Mouse (Mus musculus): Measurements from ENCODE around the gene Sephs2. TPM values are rescaled to one million over a fixed set of nuclear protein-coding genes. Genes with fewer than 3 reads are reported as not detected.
"Not testable (repeated sequence)": the region's sequence is repeated elsewhere in the genome, so short reads cannot be mapped to it uniquely, and the experiment has no call there.

The Sephs2 gene
- total RNA-seq, 1 experiment from 2014 or later, result 193 TPM

- no peak for ATAC-seq (ENCODE audit: extremely low read depth, insufficient number of reproducible peaks, low FRiP score, poor library complexity, severe bottlenecking)
Measured at GRCm38 (mm10) chr7:127273118-127273923, 534 bp downstream of the Sephs2 start.

DNA sequence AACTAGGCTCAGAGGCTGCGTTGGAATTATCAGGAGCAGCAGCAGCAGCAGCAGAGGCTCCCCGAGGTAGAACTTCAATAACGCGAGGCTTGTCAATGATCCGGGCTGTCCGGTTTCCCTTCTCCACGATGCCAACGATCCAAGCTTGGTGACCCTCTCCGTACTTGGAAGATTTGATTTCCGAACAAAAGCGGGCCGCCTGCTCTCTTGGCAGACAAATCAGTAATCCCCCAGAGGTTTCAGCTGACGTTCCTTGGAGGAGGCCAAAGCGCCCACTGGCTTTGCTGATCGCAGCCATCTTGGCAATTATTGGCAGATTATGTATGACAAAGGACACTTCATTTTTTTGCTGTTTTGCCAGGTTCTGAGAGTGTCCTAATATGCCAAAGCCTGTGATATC lies 1.3 kb downstream of the Sephs2 start:
- ATAC-seq (ENCODE audit: extremely low read depth, insufficient number of reproducible peaks, low FRiP score, poor library complexity, severe bottlenecking), result no peak

GRCm38 (mm10) chr7:127271093-127271492 lies 2.8 kb downstream of the Sephs2 start:
- no peak for ATAC-seq (ENCODE audit: extremely low read depth, insufficient number of reproducible peaks, low FRiP score, poor library complexity, severe bottlenecking)

GRCm38 (mm10) chr7:127270666-127271065 lies 3.2 kb downstream of the Sephs2 start:
- ATAC-seq (ENCODE audit: extremely low read depth, insufficient number of reproducible peaks, low FRiP score, poor library complexity, severe bottlenecking), result no peak

DNA sequence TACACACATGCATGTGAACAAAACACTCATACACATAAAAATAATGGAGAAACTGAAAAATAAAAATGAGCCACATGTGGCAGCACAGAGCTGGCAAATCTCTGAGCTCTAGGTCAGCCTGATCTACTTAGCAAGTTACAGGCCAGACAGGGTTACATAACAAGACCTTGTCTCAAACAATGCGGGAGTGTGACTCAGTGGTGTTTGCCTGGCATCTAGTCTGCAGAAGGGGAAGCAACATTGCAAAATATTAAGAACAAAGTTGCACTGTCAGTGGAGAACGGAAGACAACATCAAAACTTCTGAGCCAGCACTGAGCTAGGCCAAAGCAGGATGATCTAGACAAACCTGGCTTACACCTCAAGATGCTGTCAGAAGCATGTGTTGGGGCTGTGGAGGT lies 3.6 kb downstream of the Sephs2 start:
- peak; percentile 70 for ATAC-seq (ENCODE audit: extremely low read depth, insufficient number of reproducible peaks, low FRiP score, poor library complexity, severe bottlenecking)

GRCm38 (mm10) chr7:127263526-127263925 lies 10.3 kb downstream of the Sephs2 start:
- no peak for ATAC-seq (ENCODE audit: extremely low read depth, insufficient number of reproducible peaks, low FRiP score, poor library complexity, severe bottlenecking)

DNA sequence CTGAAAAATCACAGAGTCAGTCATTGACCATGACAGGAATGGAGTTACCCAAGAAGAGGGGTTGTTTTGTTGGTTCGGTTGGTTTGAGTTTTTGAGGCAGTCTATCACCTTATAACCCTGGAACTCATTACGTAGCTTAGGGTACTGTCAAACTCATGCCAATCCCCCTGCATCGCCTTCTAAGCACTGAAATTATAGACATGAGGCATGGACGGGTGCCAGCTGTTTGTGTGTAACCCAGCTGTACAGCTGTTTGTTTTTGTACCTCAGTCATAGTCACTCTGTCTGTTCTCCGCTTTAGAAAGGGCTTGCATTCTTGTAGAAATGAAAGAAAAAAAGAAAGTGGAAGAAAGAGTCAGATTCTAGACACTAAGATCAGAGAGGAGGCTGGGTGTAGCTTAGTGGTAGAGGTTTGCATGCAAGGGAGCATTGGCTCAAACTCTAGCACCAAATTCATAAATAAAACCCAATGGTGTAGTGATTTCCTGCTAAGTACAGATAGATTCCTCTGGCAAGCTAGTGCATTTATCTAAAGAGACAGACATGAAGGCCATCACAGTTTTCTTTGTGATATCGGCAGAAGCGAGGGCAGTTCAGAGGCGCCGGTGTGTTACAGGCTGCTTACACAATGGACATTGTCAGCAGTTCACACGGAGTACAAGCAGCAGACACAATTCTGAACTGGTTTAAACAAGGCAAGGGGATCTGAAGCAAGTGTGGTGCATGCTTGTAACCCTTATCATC lies 11.5 kb downstream of the Sephs2 start:
- ATAC-seq (ENCODE audit: extremely low read depth, insufficient number of reproducible peaks, low FRiP score, poor library complexity, severe bottlenecking), result no peak

DNA sequence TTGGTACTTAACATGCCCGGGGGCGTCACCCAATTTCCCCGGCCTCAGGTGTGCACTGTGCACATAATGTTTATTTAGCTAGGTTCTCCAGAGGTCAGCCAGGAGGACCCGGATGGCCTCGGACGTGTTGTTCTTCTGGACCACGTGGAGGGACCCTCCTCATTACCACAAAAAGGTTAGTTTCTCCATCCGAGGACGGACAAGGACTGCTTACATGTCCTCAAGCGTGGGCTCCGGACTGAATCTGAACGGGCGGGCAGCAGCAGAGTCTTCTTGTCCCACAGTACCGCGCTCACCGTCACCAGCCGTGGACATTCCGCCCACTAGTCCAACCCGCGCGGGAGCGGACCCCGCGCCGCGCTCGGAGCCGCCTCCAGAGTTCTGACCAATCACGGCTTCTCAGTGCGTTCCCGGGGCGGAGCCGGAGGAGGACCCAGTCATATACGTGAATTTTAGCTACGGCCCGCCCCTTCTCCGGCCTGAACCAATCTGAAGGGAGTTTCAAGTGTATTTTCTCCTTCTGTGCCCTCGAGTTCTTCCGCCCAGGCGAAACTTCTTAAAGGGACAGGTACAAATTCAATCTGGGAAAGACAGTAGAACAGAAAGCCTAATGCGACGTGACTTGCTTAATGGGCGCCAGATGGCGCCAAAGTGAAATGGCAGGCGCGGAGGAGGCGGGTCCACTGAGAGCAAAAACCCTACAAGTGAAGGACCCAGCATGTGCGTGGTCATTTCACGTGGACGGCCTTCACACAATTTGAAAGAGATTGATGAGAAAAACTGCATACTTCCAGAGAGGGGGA lies 13.3 kb downstream of the Sephs2 start, which contains the start of gene Dctpp1:
TSS of gene Dctpp1 (minus strand) at position 401 of the 803 bp plus-strand sequence.
- peak; percentile 95 for ATAC-seq (ENCODE audit: extremely low read depth, insufficient number of reproducible peaks, low FRiP score, poor library complexity, severe bottlenecking)

GRCm38 (mm10) chr7:127259186-127259905 lies 14.5 kb downstream of the Sephs2 start:
- ATAC-seq (ENCODE audit: extremely low read depth, insufficient number of reproducible peaks, low FRiP score, poor library complexity, severe bottlenecking), result no peak

DNA sequence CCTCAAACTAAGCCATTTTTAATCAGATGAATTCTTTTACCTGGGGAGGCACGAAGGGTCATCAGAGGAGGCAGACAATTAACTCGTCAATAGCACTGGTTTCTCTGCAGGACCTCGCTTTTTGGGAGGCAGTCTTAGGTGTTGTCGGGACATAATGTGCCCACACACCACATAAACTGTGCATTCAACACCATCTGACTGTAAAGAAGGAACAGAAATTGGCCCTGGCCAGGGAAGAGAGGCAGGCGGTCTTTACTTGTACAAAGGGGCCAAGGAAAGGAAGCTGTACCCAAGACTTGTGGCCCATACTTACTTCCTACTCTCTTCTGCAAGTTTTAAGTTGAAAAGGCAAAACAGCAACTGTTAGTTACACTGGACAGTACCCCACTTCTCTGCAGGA lies 17.3 kb downstream of the Sephs2 start:
- ATAC-seq (ENCODE audit: extremely low read depth, insufficient number of reproducible peaks, low FRiP score, poor library complexity, severe bottlenecking), result no peak

DNA sequence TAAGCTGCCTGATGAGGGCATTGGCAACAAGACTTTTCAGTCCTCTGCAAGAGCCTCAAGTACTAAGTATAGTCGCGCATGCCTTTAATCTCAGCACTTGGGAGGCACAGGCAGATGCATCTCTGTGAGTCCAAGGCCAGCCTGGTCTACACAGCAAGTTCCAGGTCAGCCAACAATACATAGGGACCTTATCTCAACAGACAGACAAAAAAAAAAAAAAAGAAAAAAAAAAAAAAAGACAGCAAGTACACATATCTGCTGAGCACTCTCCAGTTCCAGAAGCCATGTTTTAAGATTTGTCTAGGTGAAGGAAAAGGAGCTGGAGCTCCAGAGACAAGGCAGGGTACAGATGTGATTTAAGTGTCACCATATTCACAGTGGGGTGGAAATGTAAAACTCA lies 17.9 kb downstream of the Sephs2 start:
- no peak for ATAC-seq (ENCODE audit: extremely low read depth, insufficient number of reproducible peaks, low FRiP score, poor library complexity, severe bottlenecking)

- no peak for ATAC-seq (ENCODE audit: extremely low read depth, insufficient number of reproducible peaks, low FRiP score, poor library complexity, severe bottlenecking)
Measured at GRCm38 (mm10) chr7:127255008-127255407, 18.8 kb downstream of the Sephs2 start.

GRCm38 (mm10) chr7:127253821-127254769 lies 19.8 kb downstream of the Sephs2 start:
- peak; percentile 88 for ATAC-seq (ENCODE audit: extremely low read depth, insufficient number of reproducible peaks, low FRiP score, poor library complexity, severe bottlenecking)

- no peak for ATAC-seq (ENCODE audit: extremely low read depth, insufficient number of reproducible peaks, low FRiP score, poor library complexity, severe bottlenecking)
Measured at GRCm38 (mm10) chr7:127253341-127253740, 20.5 kb downstream of the Sephs2 start.

- 0 out of 2 replicates have a peak, but pooled peaks have one; percentile 27 for ATAC-seq (ENCODE audit: extremely low read depth, insufficient number of reproducible peaks, low FRiP score, poor library complexity, severe bottlenecking)
Measured at GRCm38 (mm10) chr7:127252414-127252813, 21.4 kb downstream of the Sephs2 start.

DNA sequence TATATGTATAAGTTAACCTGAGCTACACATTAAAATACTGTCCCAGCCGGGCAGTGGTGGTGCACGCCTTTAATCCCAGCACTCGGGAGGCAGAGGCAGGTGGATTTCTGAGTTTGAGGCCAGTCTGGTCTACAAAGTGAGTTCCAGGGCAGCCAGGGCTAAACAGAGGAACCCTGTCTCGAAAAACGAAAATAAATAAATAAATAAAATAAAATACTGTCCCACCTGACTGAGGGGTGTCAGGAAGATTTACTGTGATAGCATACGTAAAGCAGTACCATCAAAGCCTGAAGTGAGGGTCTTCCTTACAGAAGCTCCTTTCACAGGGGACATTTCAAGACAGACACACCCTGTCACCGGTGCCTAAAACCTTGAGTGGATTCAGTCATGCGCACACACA lies 23.3 kb downstream of the Sephs2 start:
- not testable (repeated sequence) for ATAC-seq (ENCODE audit: extremely low read depth, insufficient number of reproducible peaks, low FRiP score, poor library complexity, severe bottlenecking)

- ATAC-seq (ENCODE audit: extremely low read depth, insufficient number of reproducible peaks, low FRiP score, poor library complexity, severe bottlenecking), result 0 out of 2 replicates have a peak, but pooled peaks have one; percentile 4
Measured at GRCm38 (mm10) chr7:127244658-127245510, 29.0 kb downstream of the Sephs2 start.

Data from neutrophil, adult 5-6 weeks (primary cell).